Mouse (Mus musculus) hindbrain, embryonic 11.5 days (tissue): ENCODE data around the gene Hoxb8. TPM values are rescaled to one million over a fixed set of nuclear protein-coding genes. Genes with fewer than 3 reads are reported as not detected.

Source experiments
- ATAC-seq: fragments of 200-750 bp; cut with Nextera tagmentation; 2 replicates; pipeline ENCODE4 v1.8.0; 2017; ENCODE audit warnings: mild to moderate bottlenecking, moderate TSS enrichment, moderate library complexity; ENCODE audit not compliant: low FRiP score
- DNase-seq: peaks from one replicate; pipeline ENCODE4 v3.0.0-alpha.2; 2015; ENCODE audit warnings: low spot score
- H3K27ac ChIP-seq: fragments of 300-500 bp; sonication (generic); 2 replicates; pipeline ENCODE4 v1.5.1; 2014; ENCODE audit warnings: mild to moderate bottlenecking, low read depth, low read length
- H3K27me3 ChIP-seq: fragments of 300-500 bp; sonication (generic); 2 replicates; pipeline ENCODE4 v1.6.1; 2014; ENCODE audit warnings: mild to moderate bottlenecking, low read length, moderate library complexity, mixed read lengths; ENCODE audit not compliant: control insufficient read depth, insufficient read depth
- H3K36me3 ChIP-seq: fragments of 300-500 bp; sonication (generic); 2 replicates; pipeline ENCODE4 v1.6.1; 2014; ENCODE audit warnings: mild to moderate bottlenecking, low read length, moderate library complexity, mixed read lengths; ENCODE audit not compliant: control insufficient read depth, insufficient read depth
- H3K4me1 ChIP-seq: fragments of 300-500 bp; sonication (generic); replicated peaks from 2 replicates; pipeline ENCODE4 v1.6.1; 2014; ENCODE audit warnings: low read length, mixed read lengths; ENCODE audit not compliant: control insufficient read depth, insufficient read depth
- H3K4me2 ChIP-seq: fragments of 300-500 bp; sonication (generic); replicated peaks from 2 replicates; pipeline ENCODE4 v1.6.1; 2014; ENCODE audit warnings: mild to moderate bottlenecking, low read depth, low read length
- H3K4me3 ChIP-seq: fragments of 300-500 bp; sonication (generic); 2 replicates; pipeline ENCODE4 v1.5.1; 2014; ENCODE audit warnings: low read depth, low read length
- H3K9ac ChIP-seq: fragments of 300-500 bp; sonication (generic); 2 replicates; pipeline ENCODE4 v1.6.1; 2014; ENCODE audit warnings: low read depth, low read length
- H3K9me3 ChIP-seq: fragments of 300-500 bp; sonication (generic); 2 replicates; pipeline ENCODE4 v1.6.1; 2016; ENCODE audit warnings: low read length; ENCODE audit not compliant: control insufficient read depth
- WGBS: fragments of 180-500 bp; shearing (Covaris S2); extraction: QIAGEN DNeasy Blood & Tissue Kit; methylation state at CpG from one replicate; pipeline ENCODE4 v1.1.7; 2014; 5-methylcytosine and 5-hydroxymethylcytosine counted together
- polyA plus RNA-seq: library from polyadenylated mRNA; unstranded; fragments of >200 nt; fragmentation: Nextera tagmentation; extraction: Ambion mirVana; gene quantifications from 2 replicates; pipeline ENCODE4 v1.2.1, GENCODE M21; 2014

Hoxb8 gene
- polyA plus RNA-seq, 1 experiment from 2014 or later = 3.1 TPM

DNA sequence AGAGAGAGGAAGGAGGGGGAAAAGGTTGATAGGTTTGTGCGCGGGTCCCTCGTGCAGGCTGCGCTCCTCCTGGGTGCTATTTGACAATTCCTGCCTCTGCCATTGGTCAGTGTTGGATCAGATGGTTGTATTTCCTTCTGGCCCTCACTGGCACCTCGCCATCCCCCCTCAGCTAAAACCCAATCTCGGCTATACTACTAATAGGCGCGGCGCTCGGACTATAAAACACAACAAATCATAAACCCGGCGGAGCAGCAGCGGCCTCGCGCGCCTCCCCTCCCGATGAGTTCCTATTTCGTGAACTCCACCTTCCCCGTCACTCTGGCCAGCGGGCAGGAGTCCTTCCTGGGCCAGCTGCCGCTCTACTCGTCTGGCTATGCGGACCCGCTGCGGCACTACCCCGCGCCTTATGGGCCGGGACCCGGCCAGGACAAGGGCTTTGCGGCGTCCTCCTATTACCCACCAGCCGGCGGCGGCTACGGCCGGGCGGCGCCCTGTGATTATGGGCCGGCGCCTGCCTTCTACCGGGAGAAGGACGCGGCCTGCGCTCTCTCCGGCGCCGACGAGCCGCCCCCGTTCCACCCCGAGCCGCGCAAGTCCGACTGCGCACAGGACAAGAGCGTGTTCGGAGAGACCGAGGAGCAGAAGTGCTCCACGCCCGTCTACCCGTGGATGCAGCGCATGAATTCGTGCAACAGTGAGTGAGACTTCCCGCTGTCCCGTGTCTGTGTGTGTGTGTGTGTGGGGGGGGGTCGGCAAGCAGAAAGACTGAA lies 17.4 kb downstream of the Hoxb8 start:
- peak overlapping the region; percentile 28; the same call in 1 of the 2 replicates for H3K4me2 ChIP-seq
- ATAC-seq = no peak

DNA sequence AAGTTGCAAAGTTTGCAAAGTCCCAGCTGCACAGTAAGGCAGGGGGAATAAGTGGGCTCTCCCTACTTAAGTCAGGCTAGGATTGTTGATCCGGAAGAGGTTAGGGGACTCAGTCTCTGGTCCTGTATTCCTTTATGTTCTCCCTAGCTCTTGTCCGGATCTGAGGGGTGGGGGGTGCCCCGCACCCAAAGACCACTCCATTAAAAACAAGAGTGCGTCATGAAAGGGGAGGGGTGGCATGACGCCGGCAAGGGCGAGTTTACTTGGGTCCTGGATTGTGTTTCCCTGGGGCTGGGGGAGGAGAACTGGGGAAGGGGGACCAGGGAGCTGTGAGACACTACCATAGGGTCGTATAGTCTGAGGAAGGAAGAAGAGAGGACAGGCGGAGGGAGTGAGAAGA lies 18.1 kb downstream of the Hoxb8 start:
- no peak for DNase-seq
- Histone ChIP-seq H3K4me2 (no peak overlapping the region; the same call in 1 of the 2 replicates), H3K9ac (peak overlapping the region; percentile 44; the same call in 1 of the 2 replicates), H3K4me1 (no peaks in the 10 kb centered on the region), H3K36me3 (no peaks in the 10 kb centered on the region), H3K4me3 (peak overlapping the region; percentile 33), H3K9me3 (no peaks in the 10 kb centered on the region), H3K27ac (no peak overlapping the region), H3K27me3 (peaks cover 95% of the 10 kb centered on the region)
- ATAC-seq = no peak
- WGBS = 0% methylated on average over 9 of the region's 9 CpGs

More for the DNA sequence above, 17.4 kb downstream of the Hoxb8 start:
- WGBS = under 1% methylated on average over 66 of the region's 66 CpGs
- H3K27ac ChIP-seq = peak overlapping the region; percentile 53
- no peaks in the 10 kb centered on the region for H3K36me3 ChIP-seq
- H3K9ac ChIP-seq = peak overlapping the region; percentile 44; the same call in 1 of the 2 replicates
- H3K27me3 ChIP-seq = peaks cover 97% of the 10 kb centered on the region
- H3K4me1 ChIP-seq = no peaks in the 10 kb centered on the region
- DNase-seq = no peak
- peak overlapping the region; percentile 33 for H3K4me3 ChIP-seq
- H3K9me3 ChIP-seq = no peaks in the 10 kb centered on the region

GRCm38 (mm10) chr11:96300354-96301063 lies 18.8 kb downstream of the Hoxb8 start:
- Histone ChIP-seq H3K9ac (peak overlapping the region; percentile 32; the same call in 1 of the 2 replicates), H3K4me1 (no peaks in the 10 kb centered on the region), H3K27ac (peak overlapping the region; percentile 42; the same call in 1 of the 2 replicates), H3K27me3 (peaks cover 95% of the 10 kb centered on the region), H3K36me3 (no peaks in the 10 kb centered on the region), H3K4me3 (peak overlapping the region; percentile 33), H3K4me2 (peak overlapping the region; percentile 28), H3K9me3 (no peaks in the 10 kb centered on the region)
- ATAC-seq = no peak
- no peak for DNase-seq
- WGBS = under 1% methylated on average over 35 of the region's 35 CpGs

- Histone ChIP-seq H3K36me3 (no peaks in the 10 kb centered on the region), H3K4me3 (peak overlapping the region; percentile 33), H3K27me3 (peaks cover 95% of the 10 kb centered on the region), H3K9me3 (no peaks in the 10 kb centered on the region), H3K4me1 (no peaks in the 10 kb centered on the region), H3K9ac (peak overlapping the region; percentile 32; the same call in 1 of the 2 replicates), H3K4me2 (peak overlapping the region; percentile 28), H3K27ac (0 out of 2 replicates have a peak overlapping the region, but pooled peaks have one; percentile 42)
- WGBS = 3% methylated on average over 8 of the region's 10 CpGs
- no peak for ATAC-seq
- DNase-seq = no peak
Measured at GRCm38 (mm10) chr11:96301064-96301431, 19.3 kb downstream of the Hoxb8 start.

- DNase-seq (no peak), ATAC-seq (no peak)
- Histone ChIP-seq H3K9ac (peak overlapping the region; percentile 50), H3K4me2 (peak overlapping the region; percentile 31), H3K27me3 (peaks cover 95% of the 10 kb centered on the region), H3K9me3 (no peaks in the 10 kb centered on the region), H3K27ac (peak overlapping the region; percentile 47; the same call in 1 of the 2 replicates), H3K4me3 (peak overlapping the region; percentile 25), H3K4me1 (no peaks in the 10 kb centered on the region), H3K36me3 (no peaks in the 10 kb centered on the region)
- WGBS = under 1% methylated on average over 15 of the region's 15 CpGs
Measured at GRCm38 (mm10) chr11:96301837-96302236, 20.1 kb downstream of the Hoxb8 start.

GRCm38 (mm10) chr11:96302381-96303150 lies 20.9 kb downstream of the Hoxb8 start:
- no peaks in the 10 kb centered on the region for H3K4me1 ChIP-seq
- H3K27me3 ChIP-seq = peaks cover 94% of the 10 kb centered on the region
- H3K9me3 ChIP-seq = no peaks in the 10 kb centered on the region
- ATAC-seq = no peak
- peak overlapping the region; percentile 31 for H3K4me2 ChIP-seq
- peak overlapping the region; percentile 25 for H3K4me3 ChIP-seq
- DNase-seq = no peak
- peak overlapping the region; percentile 50 for H3K9ac ChIP-seq
- H3K27ac ChIP-seq = peak overlapping the region; percentile 42
- 2% methylated on average over 23 of the region's 23 CpGs for WGBS
- no peaks in the 10 kb centered on the region for H3K36me3 ChIP-seq

- peak within 1 kb of the TSS; percentile 38 for H3K4me2 ChIP-seq
- WGBS = 1% methylated on average over 69 of the region's 69 CpGs
- peaks cover 94% of the 10 kb centered on the region for H3K27me3 ChIP-seq
- peak within 1 kb of the TSS; percentile 48 for H3K4me3 ChIP-seq
- no peaks in the 10 kb centered on the region for H3K9me3 ChIP-seq
- H3K36me3 ChIP-seq = no peaks in the 10 kb centered on the region
- peak within 1 kb of the TSS; percentile 84 for H3K27ac ChIP-seq
- H3K4me1 ChIP-seq = no peaks in the 10 kb centered on the region
- ATAC-seq (peak; percentile 75), DNase-seq (peak; percentile 91)
- H3K9ac ChIP-seq = peak within 1 kb of the TSS; percentile 54
Measured at GRCm38 (mm10) chr11:96303151-96304099, 21.7 kb downstream of the Hoxb8 start, which contains the start of gene Hoxb5. Gene Hoxb5 (plus strand): TSS chr11:96303336.
